In the genomic region with DNA sequence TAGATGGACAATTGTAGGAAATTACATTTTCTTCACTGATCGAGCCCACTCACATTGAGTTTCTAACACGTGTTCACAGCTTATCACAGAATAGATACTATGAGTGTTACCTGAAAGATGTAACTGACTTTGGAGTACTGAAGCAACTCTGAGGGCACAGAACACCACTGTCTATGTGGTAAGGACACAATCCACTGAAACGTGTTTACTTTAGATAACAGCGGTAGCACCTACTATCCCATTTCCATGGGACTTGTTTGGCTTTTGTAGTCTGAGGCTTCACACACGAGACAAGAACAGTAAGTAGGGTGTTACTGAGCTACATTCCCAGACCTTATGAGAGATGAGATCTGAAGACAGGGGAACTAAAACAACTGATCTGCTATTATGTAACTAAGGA, we compare ENCODE assay signal across 21 mouse cellular contexts. TPM values are rescaled to one million over a fixed set of nuclear protein-coding genes. Genes with fewer than 3 reads are reported as not detected.
A peak's percentile ranks its signal among the peaks of the same experiment; 100 is the strongest.
DNase-seq lines count a peak whose midpoint lies in the region; ATAC-seq and TF ChIP-seq lines count a peak whose summit lies in the region.
"Had no signal": no experiment of that assay in that cellular context is flagged by ENCODE, and none has a peak within 500 bp of the region (broad histone marks: within the 10 kb centered on the region; RNA-seq: fewer than 3 reads in every experiment).

No protein-coding gene starts in this region.

- H3K4me1 ChIP-seq in liver, adult 2 months (ENCODE audit: control insufficient read depth, insufficient read depth, low read length), result peaks cover 9% of the 10 kb centered on the region; the same call in 1 of the 2 replicates
- H3K4me1 ChIP-seq in liver, embryonic 14.5 days (replicated peaks; ENCODE audit: control insufficient read depth in 2 of 2, insufficient read depth in 2 of 2, low read length in 1 of 2), result peaks cover 18 to 20% of the 10 kb centered on the region in 2 experiments
- peaks cover 7% of the 10 kb centered on the region for H3K4me1 ChIP-seq in forebrain, embryonic 16.5 days (replicated peaks; ENCODE audit: control insufficient read depth, insufficient read depth, low read length)

- peaks cover 2% of the 10 kb centered on the region; the same call in 1 of the 2 replicates for H3K79me2 ChIP-seq in liver, adult 2 months (ENCODE audit: control insufficient read depth, insufficient read depth, low read length)

- H3K9ac ChIP-seq in liver, adult 2 months (ENCODE audit: low read depth, low read length), result no peak overlapping the region
- H3K9ac ChIP-seq in liver, embryonic 14.5 days (replicated peaks), result peak overlapping the region; percentile 41; the same call in 1 of the 2 replicates
- no peak overlapping the region for H3K9ac ChIP-seq in forebrain, embryonic 16.5 days (replicated peaks; ENCODE audit: low read depth, low read length)
- H3K9ac ChIP-seq: embryonic facial prominence, embryonic 12.5 days; forebrain, embryonic 15.5 days; hindbrain, embryonic 15.5 days had no signal

- peak; percentile 51; the same call in 1 of the 2 replicates for TF ChIP-seq EP300 in liver, embryonic 14.5 days (IDR thresholded peaks at IDR 0.05; ENCODE audit: low read depth)

- H3K27ac ChIP-seq in liver, adult 2 months (replicated peaks; ENCODE audit: insufficient read depth, low read depth, low read length), result no peak overlapping the region
- peak overlapping the region; percentile 47 for H3K27ac ChIP-seq in liver, embryonic 14.5 days
- no peak overlapping the region for H3K27ac ChIP-seq in forebrain, embryonic 16.5 days (ENCODE audit: low read length)
- H3K27ac ChIP-seq: heart, adult 2 months; hindbrain, embryonic 15.5 days had no signal

- no peak for TF ChIP-seq CTCF in liver, adult 2 months (IDR thresholded peaks at IDR 0.05; ENCODE audit: low read depth, low read length)
- no peak for TF ChIP-seq CTCF in liver, embryonic 14.5 days (IDR thresholded peaks at IDR 0.05; ENCODE audit: low read depth)

- no peaks in the 10 kb centered on the region for H3K36me3 ChIP-seq in liver, adult 2 months (ENCODE audit: control insufficient read depth, insufficient read depth, low read length)
- no peaks in the 10 kb centered on the region; the same call in 1 of the 2 replicates for H3K36me3 ChIP-seq in liver, embryonic 14.5 days (replicated peaks; ENCODE audit: control insufficient read depth, insufficient read depth, low read depth)
- no peaks in the 10 kb centered on the region for H3K36me3 ChIP-seq in forebrain, embryonic 16.5 days (ENCODE audit: control insufficient read depth, insufficient read depth)
- H3K36me3 ChIP-seq: embryonic facial prominence, embryonic 12.5 days; forebrain, embryonic 15.5 days; hindbrain, embryonic 10.5 days; hindbrain, embryonic 15.5 days had no signal

- ATAC-seq in liver, embryonic 14.5 days (ENCODE audit: insufficient read depth), result no peak
- ATAC-seq in megakaryocyte progenitor cell, adult 5-6 weeks (replicated peaks; ENCODE audit: poor library complexity), result peak; percentile 29
- no peak for ATAC-seq in forebrain, embryonic 16.5 days
- ATAC-seq: CD4-positive, CD25-positive, alpha-beta regulatory T cell, adult 4 months; forebrain, embryonic 15.5 days had no signal

- DNase-seq in liver, adult 2 months (ENCODE audit: extremely low read depth, low read depth, low spot score), result peak; percentile 84
- DNase-seq in liver, result no peak
- DNase-seq in c-Kit-positive CD71-positive TER-119-positive erythroid progenitor cells, embryonic 14.5 days (ENCODE audit: low spot score), result peak; percentile 43
- peak; percentile 41 to 52 (median 48) for DNase-seq in liver, embryonic 14.5 days (ENCODE audit: low read depth in 3 of 3, low spot score in 3 of 3)
- no peak for DNase-seq in adrenal gland, postnatal 25 days
- no peak for DNase-seq in kidney, postnatal 4 days
- DNase-seq: adrenal gland, postnatal 14 days; B cell, adult 2 months; cerebellum, adult 11-12 months; cerebellum, adult 9-10 months; cerebellum, postnatal 25 days; gastrocnemius, postnatal 14 days; heart, adult 2 months had no signal

- H3K27me3 ChIP-seq in liver, adult 2 months (ENCODE audit: control insufficient read depth, insufficient read depth, low read length), result no peaks in the 10 kb centered on the region
- no peaks in the 10 kb centered on the region for H3K27me3 ChIP-seq in liver, embryonic 14.5 days (ENCODE audit: control insufficient read depth, insufficient read depth, low read length)
- no peaks in the 10 kb centered on the region for H3K27me3 ChIP-seq in forebrain, embryonic 16.5 days (replicated peaks; ENCODE audit: control insufficient read depth, insufficient read depth, low read length)
- H3K27me3 ChIP-seq: embryonic facial prominence, embryonic 12.5 days; forebrain, embryonic 15.5 days; hindbrain, embryonic 15.5 days had no signal

- no peaks in the 10 kb centered on the region for H3K9me3 ChIP-seq in liver, embryonic 14.5 days (ENCODE audit: control insufficient read depth, low read length)
- no peaks in the 10 kb centered on the region for H3K9me3 ChIP-seq in forebrain, embryonic 16.5 days (ENCODE audit: control insufficient read depth, low read length)
- H3K9me3 ChIP-seq: embryonic facial prominence, embryonic 12.5 days; forebrain, embryonic 15.5 days; G1E; hindbrain, embryonic 10.5 days; hindbrain, embryonic 15.5 days had no signal

- no peak overlapping the region for H3K4me3 ChIP-seq in liver, adult 2 months (ENCODE audit: insufficient read depth, low read depth, low read length)
- no peak overlapping the region for H3K4me3 ChIP-seq in liver, embryonic 14.5 days (ENCODE audit: insufficient read depth in 1 of 2, low read depth in 2 of 2, low read length in 2 of 2)
- no peak overlapping the region for H3K4me3 ChIP-seq in forebrain, embryonic 16.5 days (replicated peaks; ENCODE audit: low read length)
- H3K4me3 ChIP-seq: forebrain, embryonic 15.5 days; heart, adult 2 months; hindbrain, embryonic 15.5 days had no signal

- peak overlapping the region; percentile 31 for H3K4me2 ChIP-seq in liver, embryonic 14.5 days (ENCODE audit: low read depth)
- no peak overlapping the region for H3K4me2 ChIP-seq in forebrain, embryonic 16.5 days (ENCODE audit: low read length)
- H3K4me2 ChIP-seq: hindbrain, embryonic 15.5 days had no signal

- TF ChIP-seq POLR2A in liver, adult 2 months (IDR thresholded peaks at IDR 0.05; ENCODE audit: extremely low read depth, insufficient read depth, low read length), result no peak

- 24% methylated on average over 5 of the region's 5 CpGs for WGBS in liver, adult 2 months
- 10% methylated on average over 5 of the region's 5 CpGs for WGBS in liver, embryonic 14.5 days (ENCODE audit: insufficient replicate concordance)
- 83% methylated on average over 5 of the region's 5 CpGs for WGBS in forebrain, embryonic 16.5 days

RNA-seq across cellular contexts. Expression of gene N4bp2, which starts 2.3 kb away (rescaled TPM):
- total RNA-seq in liver, adult 2 months (2014; rRNA removed), result 21.7 and 23.8 TPM in 2 replicates
- 4.1 and 4.6 TPM in 2 replicates for polyA plus RNA-seq in liver, adult 2 months (2012; rRNA removed)
- polyA plus RNA-seq in liver, embryonic 14.5 days (2012; rRNA removed), result 4.2 and 6.5 TPM in 2 replicates
- 12.2 and 12.4 TPM in 2 replicates for polyA plus RNA-seq in liver, embryonic 14.5 days (2014; fragmentation: Nextera tagmentation; extraction: Ambion mirVana)
- 39.1 and 39.8 TPM in 2 replicates for total RNA-seq in megakaryocyte progenitor cell, adult 5-6 weeks (2015)
- total RNA-seq in megakaryocyte progenitor cell, adult 5-6 weeks (2017), result 22.2 and 30.3 TPM in 2 replicates
- 15.7 and 28.0 TPM in 2 replicates for total RNA-seq in adrenal gland, postnatal 25 days (2021)
- polyA plus RNA-seq in forebrain, embryonic 16.5 days (2015; fragmentation: Nextera tagmentation; extraction: Ambion mirVana), result 19.0 and 22.4 TPM in 2 replicates

Comparison
In these comparisons a context has a peak if more than half of its experiments do, and no peak if none do; other contexts are left out.
1. DNase-seq: peak in liver, adult 2 months (single experiment), c-Kit-positive CD71-positive TER-119-positive erythroid progenitor cells, embryonic 14.5 days (single experiment) and liver, embryonic 14.5 days (3 of 3); none in liver (single experiment), adrenal gland, postnatal 25 days (single experiment) and kidney, postnatal 4 days (0 of 2).